Mouse (Mus musculus): ENCODE measurements around the gene Pnpla2. TPM values are rescaled to one million over a fixed set of nuclear protein-coding genes. Genes with fewer than 3 reads are reported as not detected.

Pnpla2 gene
- polyA plus RNA-seq, 1 experiment from 2014 or later, result 57.5 TPM

DNA sequence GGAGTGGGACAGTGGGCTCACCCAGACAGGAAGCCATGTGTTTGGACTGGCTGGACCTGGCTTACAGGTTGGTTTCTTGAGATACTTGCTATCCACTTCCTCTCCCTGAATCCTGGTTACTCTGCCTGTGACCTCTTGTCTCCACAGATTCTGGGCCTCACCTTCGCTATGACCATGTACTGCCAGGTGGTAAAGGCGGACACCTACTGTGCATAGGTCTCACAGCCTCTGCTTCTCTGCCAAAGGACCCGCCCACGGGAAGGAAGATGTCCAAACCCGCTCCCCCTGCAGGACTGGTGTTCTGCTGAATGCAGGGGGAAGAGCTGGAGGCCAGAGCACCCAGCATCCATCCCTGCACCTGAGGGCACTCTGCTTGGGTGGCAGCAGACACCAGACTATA lies 37.7 kb downstream of the Pnpla2 start:
- WGBS, result 84% methylated on average over 5 of the region's 5 CpGs
- H3K4me1 ChIP-seq (replicated peaks), result peaks cover 11% of the 10 kb centered on the region
- no peaks in the 10 kb centered on the region for H3K27me3 ChIP-seq
- no peak overlapping the region for H3K9ac ChIP-seq
- peaks cover 8% of the 10 kb centered on the region for H3K36me3 ChIP-seq
- H3K4me2 ChIP-seq, result no peak overlapping the region
- no peak overlapping the region for H3K4me3 ChIP-seq
- no peak overlapping the region for H3K27ac ChIP-seq
- ATAC-seq (replicated peaks; ENCODE audit: insufficient number of reproducible peaks, insufficient read depth, low FRiP score, low read depth), result no peak
- no peaks in the 10 kb centered on the region for H3K9me3 ChIP-seq (replicated peaks)

DNA sequence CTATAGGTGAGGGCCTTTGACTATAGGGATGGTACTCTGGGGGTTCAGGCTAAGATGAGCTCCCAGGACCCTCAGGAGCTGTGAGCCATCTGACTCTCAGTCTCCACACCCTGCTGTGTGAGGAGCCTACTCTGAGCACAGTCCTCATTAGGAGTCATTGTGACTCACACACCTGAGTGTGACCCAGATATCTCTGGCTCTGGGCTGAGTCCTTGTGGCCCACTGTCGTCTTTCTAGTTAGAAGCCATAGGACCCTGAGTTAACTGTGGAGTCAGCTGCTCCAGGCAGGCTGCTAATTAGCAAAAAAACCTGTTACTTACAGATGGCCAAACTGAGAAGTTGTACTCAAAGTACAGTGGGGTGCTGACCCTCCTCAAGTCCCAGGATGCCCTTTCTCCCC lies 38.7 kb downstream of the Pnpla2 start:
- peaks cover 8% of the 10 kb centered on the region for H3K36me3 ChIP-seq
- 83% methylated on average over 1 of the region's 1 CpGs for WGBS

DNA sequence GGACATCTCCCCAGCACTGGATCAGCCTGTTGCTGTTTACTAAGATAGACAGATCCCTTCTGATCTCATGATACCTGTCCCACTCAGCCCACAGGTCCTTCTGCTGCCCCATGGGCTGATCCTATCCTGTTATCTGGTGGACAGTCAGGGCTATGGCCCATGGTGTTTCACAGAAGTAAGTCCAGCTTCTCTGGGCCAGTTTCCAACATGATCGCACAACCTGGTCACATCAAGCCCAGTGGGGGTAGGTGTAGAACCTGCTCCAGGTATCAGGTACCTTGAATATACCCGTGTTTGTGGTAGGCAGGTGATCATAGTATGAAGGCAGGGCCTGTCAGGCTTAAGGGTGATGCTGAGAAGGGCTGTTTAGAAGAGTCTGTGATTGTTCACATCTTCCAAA lies 40.4 kb downstream of the Pnpla2 start:
- Histone ChIP-seq H3K9ac (no peak overlapping the region), H3K4me3 (no peak overlapping the region), H3K27ac (no peak overlapping the region), H3K4me2 (no peak overlapping the region), H3K4me1 (replicated peaks) (peaks cover 16% of the 10 kb centered on the region), H3K36me3 (peaks cover 11% of the 10 kb centered on the region), H3K9me3 (replicated peaks) (no peaks in the 10 kb centered on the region), H3K27me3 (no peaks in the 10 kb centered on the region)
- ATAC-seq (replicated peaks; ENCODE audit: insufficient number of reproducible peaks, insufficient read depth, low FRiP score, low read depth), result no peak
- WGBS, result 71% methylated on average over 2 of the region's 2 CpGs

More for the DNA sequence above, 38.7 kb downstream of the Pnpla2 start:
- Histone ChIP-seq H3K27me3 (no peaks in the 10 kb centered on the region), H3K4me2 (no peak overlapping the region), H3K4me1 (replicated peaks) (peaks cover 16% of the 10 kb centered on the region), H3K9ac (no peak overlapping the region), H3K9me3 (replicated peaks) (no peaks in the 10 kb centered on the region), H3K27ac (no peak overlapping the region), H3K4me3 (no peak overlapping the region)
- ATAC-seq (replicated peaks; ENCODE audit: insufficient number of reproducible peaks, insufficient read depth, low FRiP score, low read depth), result no peak

DNA sequence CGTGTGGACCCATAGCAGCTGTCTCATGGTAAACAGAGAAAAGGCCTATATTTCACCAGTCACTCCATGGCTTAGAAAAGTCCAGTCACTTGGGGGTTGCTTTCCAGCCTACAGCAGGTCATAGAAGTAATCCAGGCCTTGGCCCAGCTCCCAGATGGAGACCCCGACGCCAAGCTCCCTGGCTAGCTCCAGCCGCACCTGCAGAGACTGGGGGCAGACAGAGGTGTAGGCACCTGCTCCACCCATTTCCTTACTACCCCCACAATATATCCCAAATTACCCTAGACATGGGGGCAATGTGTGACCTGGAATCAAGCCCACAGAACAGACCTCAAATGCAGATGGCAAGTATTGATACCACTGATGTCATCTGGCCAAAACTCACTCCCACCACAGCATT lies 40.9 kb downstream of the Pnpla2 start:
- no peak for ATAC-seq (replicated peaks; ENCODE audit: insufficient number of reproducible peaks, insufficient read depth, low FRiP score, low read depth)
- Histone ChIP-seq H3K27me3 (no peaks in the 10 kb centered on the region), H3K9ac (no peak overlapping the region), H3K36me3 (peaks cover 11% of the 10 kb centered on the region), H3K9me3 (replicated peaks) (no peaks in the 10 kb centered on the region), H3K4me2 (no peak overlapping the region), H3K4me1 (replicated peaks) (peaks cover 16% of the 10 kb centered on the region), H3K27ac (no peak overlapping the region), H3K4me3 (no peak overlapping the region)
- WGBS, result 81% methylated on average over 4 of the region's 4 CpGs

GRCm38 (mm10) chr7:141497600-141497999 lies 42.6 kb downstream of the Pnpla2 start:
- 72% methylated on average over 3 of the region's 3 CpGs for WGBS
- Histone ChIP-seq H3K36me3 (peaks cover 11% of the 10 kb centered on the region), H3K9ac (no peak overlapping the region), H3K27me3 (no peaks in the 10 kb centered on the region), H3K4me3 (no peak overlapping the region), H3K4me2 (no peak overlapping the region), H3K9me3 (replicated peaks) (no peaks in the 10 kb centered on the region), H3K27ac (peak overlapping the region; percentile 29), H3K4me1 (replicated peaks) (peaks cover 16% of the 10 kb centered on the region)
- peak; percentile 33; the same call in 1 of the 2 replicates for ATAC-seq (replicated peaks; ENCODE audit: insufficient number of reproducible peaks, insufficient read depth, low FRiP score, low read depth)

DNA sequence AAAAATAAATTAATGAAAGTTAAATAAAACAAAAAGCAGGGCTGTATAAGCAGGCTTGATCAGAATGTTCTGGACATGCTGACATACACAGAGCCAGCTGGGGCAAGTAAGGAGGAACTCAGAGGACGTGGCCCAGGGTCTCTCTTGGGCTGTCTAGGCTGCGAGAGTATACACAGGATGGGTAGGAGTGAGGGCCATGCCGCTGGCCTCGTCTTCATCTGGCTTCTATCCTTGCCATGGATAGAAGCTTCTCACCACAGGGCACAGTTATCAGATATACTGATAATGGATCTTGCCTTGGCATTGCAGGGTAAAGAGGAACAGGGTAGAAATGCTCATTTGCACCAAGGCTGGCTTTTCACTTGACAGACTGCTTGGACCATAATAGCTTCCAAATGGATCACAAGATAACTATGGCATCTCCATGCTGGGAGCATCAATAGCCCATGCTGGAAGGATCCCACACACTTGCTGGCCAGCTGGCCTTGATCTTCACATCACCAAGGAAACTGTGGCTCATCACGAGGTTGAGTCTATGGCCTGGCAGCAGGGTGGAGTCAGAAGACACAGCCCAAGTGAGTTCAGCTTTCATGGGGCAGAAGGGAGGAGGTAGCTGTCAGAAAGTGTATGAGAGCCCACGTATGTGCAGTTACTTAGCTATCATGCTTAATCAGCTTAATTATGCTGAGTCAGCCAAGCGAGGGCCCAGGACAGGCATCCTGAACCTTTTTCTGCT lies 47.0 kb downstream of the Pnpla2 start:
- Histone ChIP-seq H3K4me1 (replicated peaks) (peaks cover 15% of the 10 kb centered on the region), H3K4me2 (no peak overlapping the region), H3K36me3 (peaks cover 3% of the 10 kb centered on the region; the same call in 1 of the 2 replicates), H3K9ac (no peak overlapping the region), H3K27ac (no peak overlapping the region), H3K9me3 (replicated peaks) (no peaks in the 10 kb centered on the region), H3K4me3 (no peak overlapping the region), H3K27me3 (no peaks in the 10 kb centered on the region)
- no peak for ATAC-seq (replicated peaks; ENCODE audit: insufficient number of reproducible peaks, insufficient read depth, low FRiP score, low read depth)
- WGBS, result 84% methylated on average over 7 of the region's 7 CpGs

GRCm38 (mm10) chr7:141502556-141502905 lies 47.5 kb downstream of the Pnpla2 start:
- Histone ChIP-seq H3K4me3 (no peak overlapping the region), H3K27ac (no peak overlapping the region), H3K27me3 (no peaks in the 10 kb centered on the region), H3K4me2 (no peak overlapping the region), H3K9ac (no peak overlapping the region), H3K4me1 (replicated peaks) (peaks cover 9% of the 10 kb centered on the region), H3K36me3 (peaks cover 3% of the 10 kb centered on the region; the same call in 1 of the 2 replicates), H3K9me3 (replicated peaks) (no peaks in the 10 kb centered on the region)
- ATAC-seq (replicated peaks; ENCODE audit: insufficient number of reproducible peaks, insufficient read depth, low FRiP score, low read depth), result no peak
- WGBS, result 92% methylated on average over 5 of the region's 5 CpGs

- Histone ChIP-seq H3K9ac (0 out of 2 replicates have a peak overlapping the region, but pooled peaks have one; percentile 17), H3K4me1 (replicated peaks) (peaks cover 21% of the 10 kb centered on the region), H3K36me3 (no peaks in the 10 kb centered on the region), H3K4me3 (no peak overlapping the region), H3K4me2 (no peak overlapping the region), H3K9me3 (replicated peaks) (no peaks in the 10 kb centered on the region), H3K27ac (no peak overlapping the region; the same call in 1 of the 2 replicates), H3K27me3 (no peaks in the 10 kb centered on the region)
- 74% methylated on average over 2 of the region's 2 CpGs for WGBS
- ATAC-seq (replicated peaks; ENCODE audit: insufficient number of reproducible peaks, insufficient read depth, low FRiP score, low read depth), result no peak
Measured at GRCm38 (mm10) chr7:141506278-141506677, 51.3 kb downstream of the Pnpla2 start.

GRCm38 (mm10) chr7:141508160-141508559 lies 53.2 kb downstream of the Pnpla2 start:
- H3K9me3 ChIP-seq (replicated peaks), result no peaks in the 10 kb centered on the region
- no peaks in the 10 kb centered on the region for H3K27me3 ChIP-seq
- H3K4me3 ChIP-seq, result no peak overlapping the region
- H3K4me1 ChIP-seq (replicated peaks), result peaks cover 21% of the 10 kb centered on the region
- no peak overlapping the region for H3K27ac ChIP-seq
- no peak for ATAC-seq (replicated peaks; ENCODE audit: insufficient number of reproducible peaks, insufficient read depth, low FRiP score, low read depth)
- no peak overlapping the region for H3K4me2 ChIP-seq
- H3K36me3 ChIP-seq, result no peaks in the 10 kb centered on the region
- no peak overlapping the region for H3K9ac ChIP-seq

DNA sequence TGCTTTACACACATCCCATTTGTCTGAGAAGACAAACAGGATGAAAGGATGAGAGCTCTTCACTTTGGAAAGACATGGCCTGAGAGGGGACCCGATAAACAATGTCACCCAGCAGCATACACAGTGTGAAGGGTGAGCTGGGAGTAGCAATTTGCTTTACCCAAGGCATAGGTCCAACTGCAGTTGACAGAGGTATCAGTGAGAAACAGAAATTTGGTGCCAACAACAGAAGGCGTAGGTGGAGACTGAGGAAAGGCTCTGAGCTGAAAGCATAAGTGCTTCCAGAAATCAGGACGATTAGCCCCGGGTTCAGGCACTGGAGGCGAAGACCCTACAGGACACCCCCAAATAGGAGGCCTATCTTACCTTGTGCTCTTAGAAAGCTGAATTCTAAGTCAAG lies 55.2 kb downstream of the Pnpla2 start:
- ATAC-seq (replicated peaks; ENCODE audit: insufficient number of reproducible peaks, insufficient read depth, low FRiP score, low read depth), result no peak
- no peaks in the 10 kb centered on the region for H3K9me3 ChIP-seq (replicated peaks)
- no peak overlapping the region for H3K4me3 ChIP-seq
- H3K27me3 ChIP-seq, result no peaks in the 10 kb centered on the region
- H3K9ac ChIP-seq, result no peak overlapping the region
- H3K4me2 ChIP-seq, result no peak overlapping the region
- H3K4me1 ChIP-seq (replicated peaks), result peaks cover 21% of the 10 kb centered on the region
- 81% methylated on average over 5 of the region's 5 CpGs for WGBS
- H3K36me3 ChIP-seq, result no peaks in the 10 kb centered on the region
- peak overlapping the region; percentile 70 for H3K27ac ChIP-seq
